Mouse (Mus musculus) fat pad, adult 2 months (tissue): ENCODE results near the gene Plekhf1.

Experiments
- DNase-seq: peaks from one replicate; pipeline ENCODE4 v3.0.0-alpha.2; 2011; ENCODE audit warnings: low read depth, low spot score; ENCODE audit errors: extremely low read depth

The Plekhf1 gene

GRCm38 (mm10) chr7:38218631-38219367, 9.0 kb downstream of the Plekhf1 start:
- no peak for DNase-seq

DNA sequence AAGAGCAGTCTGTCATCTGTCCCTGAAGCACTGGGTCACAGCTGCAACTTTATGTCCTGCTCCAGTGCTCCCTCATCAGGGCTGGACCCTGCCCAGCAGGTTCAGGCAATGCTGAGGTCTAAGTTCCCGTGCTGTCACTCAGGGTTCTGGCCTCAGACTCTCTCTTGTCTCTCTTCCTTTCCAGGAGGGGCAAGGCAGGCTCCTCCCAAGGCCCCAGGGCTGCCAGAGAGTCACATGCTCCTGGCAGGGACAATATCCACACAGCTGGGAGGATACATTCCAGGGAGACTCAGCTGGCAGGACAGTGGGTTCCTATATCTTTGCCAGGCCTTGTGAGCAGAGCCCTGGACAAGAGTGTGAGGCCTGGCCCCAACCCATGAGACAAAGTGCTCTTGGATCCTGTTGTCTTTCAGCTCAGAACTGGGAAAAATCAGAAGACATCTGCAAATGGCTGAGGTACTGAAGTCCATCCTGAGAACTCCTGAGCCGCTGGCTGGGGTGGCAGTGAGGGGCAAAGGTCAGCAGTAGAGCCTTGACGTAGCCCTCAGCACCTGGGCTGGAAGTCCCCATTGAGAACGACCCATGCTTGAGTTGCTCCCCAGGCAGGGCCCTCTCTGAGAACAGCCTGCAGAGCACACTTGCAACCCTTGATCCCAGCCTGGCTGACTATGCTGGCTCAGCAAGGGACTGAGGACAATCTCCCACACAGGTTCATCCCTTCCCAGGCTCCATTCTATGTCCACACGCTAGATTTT, 10.2 kb downstream of the Plekhf1 start:
- DNase-seq = no peak

DNA sequence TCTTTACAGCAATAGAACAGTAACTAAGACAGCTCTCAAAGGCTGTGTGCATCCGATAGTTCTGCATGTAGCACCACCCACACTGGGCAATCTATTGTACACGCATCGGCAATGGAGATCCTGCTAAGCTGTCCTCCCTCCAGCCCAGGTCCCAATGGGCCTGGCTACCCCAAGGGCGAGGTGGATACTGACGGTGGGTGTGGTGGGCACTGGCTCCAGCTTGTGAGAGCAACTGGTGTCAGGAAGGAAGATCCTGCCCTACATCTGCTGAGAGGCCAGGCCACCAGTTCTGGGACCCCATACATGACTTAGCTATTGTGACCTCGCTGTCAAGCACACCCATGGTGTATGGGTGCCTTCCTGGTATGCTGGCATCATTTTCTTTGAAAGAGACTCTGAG, 12.1 kb downstream of the Plekhf1 start:
- DNase-seq = no peak

DNA sequence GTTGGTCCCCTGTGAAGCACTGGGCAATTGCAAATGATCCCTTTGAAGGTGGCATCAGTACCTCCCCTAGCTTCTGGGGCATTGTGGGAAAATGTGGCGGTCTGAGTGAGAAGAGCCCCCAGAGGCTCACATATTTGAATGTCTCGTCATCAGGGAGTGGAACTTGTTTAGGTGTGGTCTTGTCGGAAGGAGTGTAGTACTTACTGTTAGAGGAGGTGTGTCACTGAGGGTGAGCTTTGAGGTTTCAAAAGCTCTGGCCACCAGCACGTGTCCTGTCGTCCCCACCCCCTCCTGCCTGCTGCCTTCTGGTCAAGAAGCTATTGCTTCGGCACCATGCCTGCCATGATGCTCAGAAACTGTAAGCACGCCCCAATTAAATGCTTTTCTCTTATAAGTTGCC, 12.5 kb downstream of the Plekhf1 start:
- DNase-seq = no peak

GRCm38 (mm10) chr7:38214473-38215214, 13.2 kb downstream of the Plekhf1 start:
- DNase-seq = no peak

- no peak for DNase-seq
Observed at GRCm38 (mm10) chr7:38212651-38213062, 15.2 kb downstream of the Plekhf1 start.

DNA sequence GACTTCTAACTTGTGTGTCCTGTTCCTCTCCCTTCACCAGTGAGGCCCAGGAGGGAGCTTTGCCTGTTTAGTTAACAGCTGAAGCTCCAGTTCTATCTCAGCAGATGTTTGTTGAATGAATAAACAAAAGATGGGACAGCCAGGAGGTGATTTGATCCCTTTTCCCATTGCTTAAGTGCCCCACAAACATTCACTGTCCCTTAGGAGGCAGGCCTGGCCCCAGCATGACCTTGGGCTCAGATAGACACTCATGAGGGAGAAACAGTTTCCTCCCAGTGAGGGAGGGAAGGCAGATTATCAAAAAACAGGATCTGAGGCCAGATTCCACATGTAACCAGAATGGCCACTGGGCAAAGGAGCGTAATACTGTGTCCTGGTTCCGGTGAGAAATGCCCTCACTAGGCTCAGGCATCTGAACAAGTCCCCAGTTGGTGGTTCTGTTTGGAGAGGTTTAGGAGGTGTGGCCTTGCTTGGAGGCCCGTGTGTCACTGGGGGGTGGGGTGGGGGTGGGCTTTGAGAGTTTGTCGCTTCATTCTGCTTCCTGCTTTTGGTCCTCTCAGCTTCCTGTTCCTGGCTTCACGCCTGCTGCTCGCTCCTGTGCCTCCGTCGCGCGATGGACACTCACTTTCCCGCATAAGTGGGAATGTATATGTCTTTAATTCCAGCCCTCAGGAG, 18.2 kb downstream of the Plekhf1 start:
- no peak for DNase-seq

DNA sequence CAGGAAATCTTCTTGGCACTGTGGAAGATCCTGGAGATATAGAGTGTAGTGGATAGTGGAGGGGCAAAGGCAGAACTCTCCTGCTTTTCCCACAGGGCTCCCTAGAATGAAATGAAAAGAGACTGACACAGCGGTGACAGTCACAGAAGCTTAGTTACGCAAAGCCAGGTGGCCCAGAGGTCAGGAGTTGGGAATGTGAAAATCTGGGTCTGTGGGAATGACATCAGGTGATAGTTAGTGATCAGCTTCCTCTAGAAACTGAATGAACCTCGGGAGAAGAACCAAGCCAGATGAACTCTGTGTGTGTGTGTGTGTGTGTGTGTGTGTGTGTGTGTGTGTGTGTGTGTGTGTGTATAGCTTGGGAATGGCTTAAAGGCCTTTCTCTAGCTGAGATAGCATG, 18.8 kb downstream of the Plekhf1 start:
- DNase-seq = no peak

DNA sequence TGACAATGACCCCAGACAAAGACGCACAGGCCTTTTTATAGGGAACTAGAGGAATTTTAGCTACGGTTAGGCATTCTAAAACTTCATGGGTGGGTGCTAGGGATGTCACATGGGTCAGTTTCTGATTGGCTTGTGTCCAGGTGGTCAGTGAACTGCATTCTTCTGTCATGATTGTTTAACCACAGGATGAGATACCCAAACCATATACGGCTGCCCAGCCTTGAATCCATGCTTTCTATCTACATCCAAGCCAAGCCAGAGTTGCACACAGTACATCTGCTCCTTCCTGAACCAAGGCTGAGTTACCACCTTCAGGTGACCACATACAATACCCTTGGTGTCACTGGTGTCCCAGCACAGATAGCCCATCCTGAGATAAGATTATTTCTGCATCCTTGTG, 21.3 kb downstream of the Plekhf1 start:
- no peak for DNase-seq

- no peak for DNase-seq
Observed at GRCm38 (mm10) chr7:38205801-38206200, 22.0 kb downstream of the Plekhf1 start.

- DNase-seq = no peak
Observed at GRCm38 (mm10) chr7:38204314-38204713, 23.5 kb downstream of the Plekhf1 start.

- no peak for DNase-seq
Observed at GRCm38 (mm10) chr7:38201290-38201658, 26.5 kb downstream of the Plekhf1 start.

- DNase-seq = no peak
Observed at GRCm38 (mm10) chr7:38200606-38201289, 27.1 kb downstream of the Plekhf1 start.

DNA sequence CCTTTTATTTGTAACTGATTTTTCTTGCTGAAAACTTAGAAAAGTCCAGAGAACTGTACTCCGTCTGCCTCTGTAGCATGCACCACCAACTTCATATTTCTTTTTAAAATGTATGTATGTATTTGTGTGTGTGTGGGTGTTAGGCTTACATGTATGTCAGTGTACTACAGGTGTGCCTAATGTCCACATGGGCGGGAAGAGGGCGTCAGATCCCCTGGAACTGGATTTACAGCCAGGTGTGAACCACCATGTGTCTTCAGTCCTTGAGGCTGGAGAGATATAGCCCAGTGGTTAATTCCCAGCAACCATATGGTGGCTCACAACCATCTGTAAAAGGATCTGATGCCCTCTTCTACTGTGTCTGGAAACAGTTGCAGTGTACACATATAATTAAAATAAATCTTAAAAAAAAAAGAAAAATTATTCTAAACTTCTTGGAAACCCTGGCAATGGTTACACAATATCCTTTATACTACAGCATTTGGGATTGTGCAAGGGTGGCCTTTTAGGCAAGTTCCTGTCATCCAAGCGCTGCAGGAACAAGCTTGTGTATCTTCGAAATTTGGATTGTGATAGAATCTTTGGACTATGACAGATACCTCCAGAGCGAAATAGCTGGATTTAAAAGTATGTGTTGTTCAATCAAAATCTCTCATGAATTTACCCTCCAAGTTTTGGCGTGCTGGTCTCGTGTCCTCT, 27.8 kb downstream of the Plekhf1 start:
- no peak for DNase-seq

DNA sequence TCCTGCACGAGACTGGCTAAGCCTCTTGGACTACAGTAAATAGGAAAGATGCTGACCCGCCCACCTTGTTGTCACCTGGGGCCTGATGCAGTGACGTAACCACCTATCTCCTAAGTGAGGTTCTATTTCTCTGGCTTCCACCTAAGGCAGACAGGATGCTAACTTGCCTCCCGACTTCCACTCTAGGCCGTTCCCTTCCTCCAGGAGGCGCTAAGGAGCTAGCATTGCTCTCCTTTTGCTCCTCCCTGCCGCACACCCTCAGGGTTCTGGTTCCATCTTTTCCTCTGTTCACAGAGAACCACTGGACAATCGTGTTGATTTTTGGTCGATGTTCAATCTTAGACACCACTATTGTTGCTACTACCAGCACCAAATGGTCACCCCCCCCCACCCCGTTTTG, 36.2 kb downstream of the Plekhf1 start:
- no peak for DNase-seq

DNA sequence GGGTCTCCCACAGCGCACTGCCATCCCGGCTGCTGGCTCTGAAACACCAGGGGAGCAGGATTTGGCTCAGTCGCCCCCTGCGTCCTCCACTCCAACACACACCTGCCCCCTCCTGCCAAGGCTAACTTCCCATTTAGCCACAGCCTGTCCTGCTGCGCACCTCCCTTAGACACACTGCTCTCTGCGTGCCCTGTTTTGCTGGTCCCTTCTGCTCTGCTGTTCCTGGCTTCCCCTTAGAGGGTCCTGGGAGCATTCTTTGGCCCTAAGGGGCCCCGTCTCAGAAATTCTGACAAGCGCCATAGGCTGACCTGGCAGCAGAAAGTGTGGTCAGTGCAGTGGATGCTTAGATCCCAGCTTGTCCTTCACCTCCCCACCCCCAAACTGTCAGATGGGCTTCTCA, 36.7 kb downstream of the Plekhf1 start:
- DNase-seq = no peak

DNA sequence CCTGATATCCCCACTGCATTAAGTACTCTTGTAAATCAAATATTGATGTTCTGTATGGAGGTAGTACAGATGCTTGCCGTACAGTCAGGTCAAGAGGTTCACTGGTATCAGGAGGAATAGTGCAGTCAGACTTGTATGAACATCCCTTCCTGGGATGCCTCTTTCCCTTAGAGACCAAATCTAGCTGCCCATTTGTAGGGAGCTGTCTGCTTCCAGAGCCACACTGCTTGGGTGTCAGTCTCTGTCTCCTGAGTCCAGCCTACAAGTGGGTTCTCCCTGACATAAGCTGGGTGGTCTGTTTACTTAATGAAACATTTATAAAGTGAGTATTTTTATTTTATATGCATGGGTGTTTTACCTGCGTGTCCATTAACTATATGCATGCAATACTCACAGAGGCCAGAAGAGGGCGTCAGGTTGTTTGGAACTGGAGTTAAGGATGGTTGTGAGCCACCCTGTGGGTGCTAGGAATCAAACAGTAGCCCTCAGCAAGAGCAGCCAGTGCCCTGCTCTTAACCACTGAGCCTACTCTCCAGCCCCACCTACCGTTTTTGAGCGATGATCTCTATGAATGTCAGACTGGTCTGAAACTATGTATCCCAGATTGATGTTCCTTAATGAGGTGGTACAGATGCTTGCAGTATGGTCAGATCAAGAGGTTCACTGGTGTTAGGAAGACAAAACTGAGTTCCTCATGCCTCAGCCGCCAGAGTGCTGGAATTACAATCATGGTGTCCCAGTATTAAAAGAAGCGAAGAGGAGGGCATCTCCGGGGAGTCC, 37.6 kb downstream of the Plekhf1 start:
- DNase-seq = no peak

- DNase-seq = peak; percentile 92
Observed at GRCm38 (mm10) chr7:38189136-38189982, 38.5 kb downstream of the Plekhf1 start.
